Mouse (Mus musculus) forebrain, embryonic 12.5 days (tissue): ENCODE data around the gene Dync1i2. TPM values are rescaled to one million over a fixed set of nuclear protein-coding genes. Genes with fewer than 3 reads are reported as not detected.

ENCODE experiments used
- ATAC-seq: fragments of 200-750 bp; cut with Nextera tagmentation; 2 replicates; pipeline ENCODE4 v1.8.0; 2017; ENCODE audit warnings: moderate TSS enrichment; ENCODE audit not compliant: low FRiP score
- H3K27ac ChIP-seq: fragments of 300-500 bp; sonication (generic); 2 replicates; pipeline ENCODE4 v1.5.1; 2016; ENCODE audit warnings: mild to moderate bottlenecking
- H3K27me3 ChIP-seq: fragments of 300-500 bp; sonication (generic); 2 replicates; pipeline ENCODE4 v1.6.1; 2016; ENCODE audit warnings: mild to moderate bottlenecking
- H3K36me3 ChIP-seq: fragments of 300-500 bp; sonication (generic); replicated peaks from 2 replicates; pipeline ENCODE4 v1.6.1; 2016; ENCODE audit warnings: mild to moderate bottlenecking
- H3K4me1 ChIP-seq: fragments of 300-500 bp; sonication (generic); 2 replicates; pipeline ENCODE4 v1.6.1; 2016
- H3K4me2 ChIP-seq: fragments of 300-500 bp; sonication (generic); 2 replicates; pipeline ENCODE4 v1.6.1; 2016; ENCODE audit warnings: mild to moderate bottlenecking, moderate library complexity
- H3K4me3 ChIP-seq: fragments of 300-500 bp; sonication (generic); replicated peaks from 2 replicates; pipeline ENCODE4 v1.5.1; 2016; ENCODE audit warnings: mild to moderate bottlenecking
- H3K9ac ChIP-seq: fragments of 300-500 bp; sonication (generic); 2 replicates; pipeline ENCODE4 v1.6.1; 2016; ENCODE audit warnings: mild to moderate bottlenecking
- H3K9me3 ChIP-seq: fragments of 300-500 bp; sonication (generic); 2 replicates; pipeline ENCODE4 v1.6.1; 2016
- WGBS: fragments of 180-500 bp; shearing (Covaris S2); methylation state at CpG from one replicate; pipeline ENCODE4 v1.1.7; 2016; 5-methylcytosine and 5-hydroxymethylcytosine counted together
- polyA plus RNA-seq: library from polyadenylated mRNA; unstranded; fragments of >200 nt; fragmentation: Nextera tagmentation; extraction: Ambion mirVana; gene quantifications from 2 replicates; pipeline ENCODE4 v1.2.1, GENCODE M21; 2016

Gene Dync1i2
- polyA plus RNA-seq, 1 experiment from 2014 or later: 171 TPM

- Histone ChIP-seq H3K4me3 (no peak overlapping the region), H3K36me3 (no peaks in the 10 kb centered on the region), H3K27ac (no peak overlapping the region), H3K4me1 (peaks cover 24% of the 10 kb centered on the region), H3K27me3 (no peaks in the 10 kb centered on the region), H3K4me2 (no peak overlapping the region), H3K9ac (no peak overlapping the region), H3K9me3 (no peaks in the 10 kb centered on the region)
- ATAC-seq: no peak
- 60% methylated on average over 2 of the region's 2 CpGs for WGBS
Observed at GRCm38 (mm10) chr2:71188861-71189260, 22.6 kb upstream of the Dync1i2 start.

GRCm38 (mm10) chr2:71191391-71192194 is 19.9 kb upstream of the Dync1i2 start:
- H3K4me2 ChIP-seq: peak overlapping the region; percentile 53
- no peaks in the 10 kb centered on the region for H3K36me3 ChIP-seq
- peak overlapping the region; percentile 46 for H3K27ac ChIP-seq
- peak overlapping the region; percentile 24 for H3K4me3 ChIP-seq
- H3K27me3 ChIP-seq: no peaks in the 10 kb centered on the region
- WGBS: 6% methylated on average over 16 of the region's 16 CpGs
- H3K4me1 ChIP-seq: peaks cover 28% of the 10 kb centered on the region
- ATAC-seq: peak; percentile 68; the same call in 1 of the 2 replicates
- H3K9ac ChIP-seq: no peak overlapping the region
- H3K9me3 ChIP-seq: no peaks in the 10 kb centered on the region

- peak overlapping the region; percentile 24 for H3K4me3 ChIP-seq
- WGBS: 22% methylated on average over 17 of the region's 17 CpGs
- no peaks in the 10 kb centered on the region for H3K9me3 ChIP-seq
- H3K36me3 ChIP-seq: no peaks in the 10 kb centered on the region
- H3K27ac ChIP-seq: peak overlapping the region; percentile 46; the same call in 1 of the 2 replicates
- H3K9ac ChIP-seq: no peak overlapping the region
- H3K4me1 ChIP-seq: peaks cover 28% of the 10 kb centered on the region
- H3K4me2 ChIP-seq: peak overlapping the region; percentile 53
- no peaks in the 10 kb centered on the region for H3K27me3 ChIP-seq
- 0 out of 2 replicates have a peak, but pooled peaks have one; percentile 49 for ATAC-seq
Observed at GRCm38 (mm10) chr2:71192195-71192807, 19.2 kb upstream of the Dync1i2 start.

GRCm38 (mm10) chr2:71194137-71194960 is 17.2 kb upstream of the Dync1i2 start:
- WGBS: 59% methylated on average over 10 of the region's 10 CpGs
- Histone ChIP-seq H3K4me2 (no peak overlapping the region), H3K27me3 (no peaks in the 10 kb centered on the region), H3K4me3 (no peak overlapping the region), H3K4me1 (peaks cover 28% of the 10 kb centered on the region), H3K27ac (0 out of 2 replicates have a peak overlapping the region, but pooled peaks have one; percentile 13), H3K9ac (no peak overlapping the region), H3K36me3 (no peaks in the 10 kb centered on the region), H3K9me3 (no peaks in the 10 kb centered on the region)
- no peak for ATAC-seq

- ATAC-seq: no peak
- Histone ChIP-seq H3K9me3 (no peaks in the 10 kb centered on the region), H3K9ac (no peak overlapping the region), H3K4me3 (no peak overlapping the region), H3K4me2 (no peak overlapping the region), H3K27ac (no peak overlapping the region), H3K4me1 (peaks cover 10% of the 10 kb centered on the region), H3K27me3 (no peaks in the 10 kb centered on the region), H3K36me3 (no peaks in the 10 kb centered on the region)
- 81% methylated on average over 4 of the region's 4 CpGs for WGBS
Observed at GRCm38 (mm10) chr2:71196947-71197346, 14.6 kb upstream of the Dync1i2 start.

- no peak overlapping the region for H3K9ac ChIP-seq
- no peak for ATAC-seq
- H3K4me3 ChIP-seq: no peak overlapping the region
- no peaks in the 10 kb centered on the region for H3K27me3 ChIP-seq
- H3K9me3 ChIP-seq: no peaks in the 10 kb centered on the region
- H3K4me2 ChIP-seq: no peak overlapping the region
- no peaks in the 10 kb centered on the region for H3K36me3 ChIP-seq
- peaks cover 4% of the 10 kb centered on the region; the same call in 1 of the 2 replicates for H3K4me1 ChIP-seq
- no peak overlapping the region for H3K27ac ChIP-seq
- WGBS: 63% methylated on average over 3 of the region's 3 CpGs
Observed at GRCm38 (mm10) chr2:71198907-71199306, 12.6 kb upstream of the Dync1i2 start.

GRCm38 (mm10) chr2:71200485-71200884 is 11.0 kb upstream of the Dync1i2 start:
- no peak overlapping the region for H3K9ac ChIP-seq
- H3K4me3 ChIP-seq: no peak overlapping the region
- whole genome bisulfite sequencing: 67% methylated on average over 4 of the region's 4 CpGs
- H3K27ac ChIP-seq: no peak overlapping the region
- H3K4me2 ChIP-seq: no peak overlapping the region
- H3K36me3 ChIP-seq: no peaks in the 10 kb centered on the region
- ATAC-seq: no peak
- H3K9me3 ChIP-seq: no peaks in the 10 kb centered on the region
- no peaks in the 10 kb centered on the region for H3K27me3 ChIP-seq
- no peaks in the 10 kb centered on the region for H3K4me1 ChIP-seq

- H3K27me3 ChIP-seq: no peaks in the 10 kb centered on the region
- H3K9ac ChIP-seq: no peak overlapping the region
- H3K36me3 ChIP-seq: no peaks in the 10 kb centered on the region
- ATAC-seq: no peak
- H3K9me3 ChIP-seq: no peaks in the 10 kb centered on the region
- H3K4me3 ChIP-seq: no peak overlapping the region
- WGBS: 83% methylated on average over 2 of the region's 2 CpGs
- H3K4me1 ChIP-seq: no peaks in the 10 kb centered on the region
- no peak overlapping the region for H3K27ac ChIP-seq
- no peak overlapping the region for H3K4me2 ChIP-seq
Observed at GRCm38 (mm10) chr2:71201886-71202285, 9.6 kb upstream of the Dync1i2 start.

- Histone ChIP-seq H3K9me3 (no peaks in the 10 kb centered on the region), H3K9ac (no peak overlapping the region), H3K4me1 (no peaks in the 10 kb centered on the region), H3K27ac (no peak overlapping the region), H3K36me3 (no peaks in the 10 kb centered on the region), H3K4me2 (no peak overlapping the region), H3K4me3 (no peak overlapping the region), H3K27me3 (no peaks in the 10 kb centered on the region)
- 85% methylated on average over 16 of the region's 16 CpGs for WGBS
- no peak for ATAC-seq
Observed at GRCm38 (mm10) chr2:71203819-71204432, 7.6 kb upstream of the Dync1i2 start.

GRCm38 (mm10) chr2:71209041-71209755 is 2.3 kb upstream of the Dync1i2 start:
- Histone ChIP-seq H3K4me2 (no peak overlapping the region), H3K27me3 (no peaks in the 10 kb centered on the region), H3K9ac (no peak overlapping the region), H3K36me3 (no peaks in the 10 kb centered on the region; the same call in 1 of the 2 replicates), H3K4me3 (no peak overlapping the region), H3K27ac (no peak overlapping the region), H3K4me1 (peaks cover 9% of the 10 kb centered on the region), H3K9me3 (no peaks in the 10 kb centered on the region)
- ATAC-seq: no peak
- WGBS: 77% methylated on average over 5 of the region's 5 CpGs

GRCm38 (mm10) chr2:71211096-71211495 is 410 bp upstream of the Dync1i2 start:
- H3K9me3 ChIP-seq: no peaks in the 10 kb centered on the region
- H3K4me3 ChIP-seq: peak overlapping the region; percentile 94; the same call in 1 of the 2 replicates
- no peak overlapping the region for H3K4me2 ChIP-seq
- ATAC-seq: no peak; the same call in 1 of the 2 replicates
- WGBS: 86% methylated on average over 2 of the region's 2 CpGs
- peaks cover 11% of the 10 kb centered on the region for H3K36me3 ChIP-seq
- H3K9ac ChIP-seq: no peak overlapping the region
- no peaks in the 10 kb centered on the region for H3K27me3 ChIP-seq
- peaks cover 9% of the 10 kb centered on the region for H3K4me1 ChIP-seq
- no peak overlapping the region for H3K27ac ChIP-seq
